Mouse (Mus musculus): ENCODE results near the gene Sept10.

GRCm38 (mm10) chr10:59109015-59109414 lies 112.6 kb downstream of the Sept10 start:
- no peak for TF ChIP-seq EP300 (IDR thresholded peaks at IDR 0.05; ENCODE audit: low read depth in 1 of 2, low read length in 2 of 2)
- no peak for TF ChIP-seq POLR2A (IDR thresholded peaks at IDR 0.05; ENCODE audit: control insufficient read depth in 1 of 2, insufficient read depth in 1 of 2, low read depth in 1 of 2, low read length in 2 of 2, poor library complexity in 1 of 2)
- peak; percentile 80 to 87 (median 87) for TF ChIP-seq CTCF (IDR thresholded peaks at IDR 0.05 in 2 of 3, conservative IDR thresholded peaks at IDR 0.05 in 1 of 3; ENCODE audit: control insufficient read depth in 1 of 3, insufficient read depth in 1 of 3, low read depth in 2 of 3, low read length in 3 of 3, poor library complexity in 1 of 3, severe bottlenecking in 1 of 3)
- no peak for TF ChIP-seq GATA1 (IDR thresholded peaks at IDR 0.05; ENCODE audit: low read depth, low read length)
- TF ChIP-seq MEF2A (IDR thresholded peaks at IDR 0.05; ENCODE audit: extremely low read depth, insufficient replicate concordance, low read depth, low read length, poor library complexity, severe bottlenecking), result no peak
- no peak for TF ChIP-seq RCOR1 (IDR thresholded peaks at IDR 0.05; ENCODE audit: low read depth, low read length)
- no peak for TF ChIP-seq ZKSCAN1 (IDR thresholded peaks at IDR 0.05; ENCODE audit: low read depth, low read length)
- no peak for TF ChIP-seq MAZ (IDR thresholded peaks at IDR 0.05; ENCODE audit: low read depth, low read length)
- TF ChIP-seq SIN3A (IDR thresholded peaks at IDR 0.05; ENCODE audit: low read length), result no peak
